Mouse (Mus musculus): ENCODE data around the gene Zfp609. TPM values are rescaled to one million over a fixed set of nuclear protein-coding genes. Genes with fewer than 3 reads are reported as not detected.

Gene Zfp609
- polyA plus RNA-seq, 1 experiment = 47.0 TPM

DNA sequence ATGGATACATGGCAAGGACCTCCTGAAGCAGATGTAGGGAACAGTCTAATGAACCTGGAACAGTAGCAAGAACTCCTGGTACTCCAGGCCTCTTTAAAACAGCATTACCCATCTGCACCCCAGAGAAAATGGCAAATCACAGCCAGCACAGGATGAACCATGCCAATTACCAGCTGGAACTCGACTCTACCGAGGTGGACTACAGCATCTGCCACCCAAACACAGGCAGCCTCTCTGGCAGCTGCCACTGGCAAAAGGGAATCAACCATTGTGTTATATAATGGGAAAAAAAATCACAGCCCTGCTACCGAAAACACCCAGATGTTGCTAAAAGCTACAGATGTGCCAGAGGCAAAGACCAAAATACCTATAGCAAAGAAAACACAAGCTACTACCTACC, 34.3 kb downstream of the Zfp609 start:
- Histone ChIP-seq H3K27me3 (ENCODE audit: control insufficient read depth, insufficient read depth, low read length, poor library complexity, severe bottlenecking) (no peaks in the 10 kb centered on the region), H3K9me3 (replicated peaks; ENCODE audit: control insufficient read depth, insufficient read depth, low read length, poor library complexity, severe bottlenecking) (no peaks in the 10 kb centered on the region), H3K9ac (ENCODE audit: low read depth, poor library complexity, severe bottlenecking) (no peak overlapping the region), H3K4me3 (ENCODE audit: low read depth, low read length) (no peak overlapping the region), H3K36me3 (ENCODE audit: control insufficient read depth, insufficient read depth, low read length, poor library complexity, severe bottlenecking) (peaks cover 15% of the 10 kb centered on the region), H3K4me1 (ENCODE audit: control insufficient read depth, insufficient read depth, low read length) (no peaks in the 10 kb centered on the region), H3K27ac (ENCODE audit: insufficient read depth, low read length) (no peak overlapping the region)
- TF ChIP-seq POLR2A (IDR thresholded peaks at IDR 0.05; ENCODE audit: insufficient read depth, low read length) = no peak
- no peak for TF ChIP-seq EP300 (IDR thresholded peaks at IDR 0.05; ENCODE audit: insufficient read depth, low read depth, low read length)
- no peak for TF ChIP-seq CTCF (IDR thresholded peaks at IDR 0.05; ENCODE audit: low read depth, low read length)

DNA sequence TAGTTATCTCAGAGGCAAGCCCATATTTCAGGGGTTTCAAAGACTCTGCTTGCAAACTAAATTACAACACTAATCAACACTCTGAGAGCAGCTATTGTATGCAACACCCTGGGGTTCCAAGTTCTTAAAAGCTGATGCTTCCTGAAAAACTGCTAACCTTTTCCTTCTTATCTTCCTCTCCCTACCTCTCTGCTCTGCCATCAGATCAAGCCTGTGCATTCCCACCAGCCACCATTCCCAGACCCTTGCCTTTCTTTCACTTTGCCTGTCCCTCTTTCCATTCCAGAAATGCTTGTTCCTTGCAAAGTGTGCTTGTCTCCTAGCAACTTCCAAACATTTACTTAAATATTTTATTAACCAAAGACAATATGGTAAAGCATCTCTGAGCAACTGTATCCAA, 35.5 kb downstream of the Zfp609 start:
- Histone ChIP-seq H3K36me3 (ENCODE audit: control insufficient read depth, insufficient read depth, low read length, poor library complexity, severe bottlenecking) (peaks cover 15% of the 10 kb centered on the region), H3K4me1 (ENCODE audit: control insufficient read depth, insufficient read depth, low read length) (no peaks in the 10 kb centered on the region), H3K9me3 (replicated peaks; ENCODE audit: control insufficient read depth, insufficient read depth, low read length, poor library complexity, severe bottlenecking) (no peaks in the 10 kb centered on the region), H3K27me3 (ENCODE audit: control insufficient read depth, insufficient read depth, low read length, poor library complexity, severe bottlenecking) (no peaks in the 10 kb centered on the region), H3K27ac (ENCODE audit: insufficient read depth, low read length) (no peak overlapping the region), H3K4me3 (ENCODE audit: low read depth, low read length) (no peak overlapping the region), H3K9ac (ENCODE audit: low read depth, poor library complexity, severe bottlenecking) (no peak overlapping the region)
- TF ChIP-seq CTCF (IDR thresholded peaks at IDR 0.05; ENCODE audit: low read depth, low read length) (no peak), EP300 (IDR thresholded peaks at IDR 0.05; ENCODE audit: insufficient read depth, low read depth, low read length) (no peak), POLR2A (IDR thresholded peaks at IDR 0.05; ENCODE audit: insufficient read depth, low read length) (no peak)

DNA sequence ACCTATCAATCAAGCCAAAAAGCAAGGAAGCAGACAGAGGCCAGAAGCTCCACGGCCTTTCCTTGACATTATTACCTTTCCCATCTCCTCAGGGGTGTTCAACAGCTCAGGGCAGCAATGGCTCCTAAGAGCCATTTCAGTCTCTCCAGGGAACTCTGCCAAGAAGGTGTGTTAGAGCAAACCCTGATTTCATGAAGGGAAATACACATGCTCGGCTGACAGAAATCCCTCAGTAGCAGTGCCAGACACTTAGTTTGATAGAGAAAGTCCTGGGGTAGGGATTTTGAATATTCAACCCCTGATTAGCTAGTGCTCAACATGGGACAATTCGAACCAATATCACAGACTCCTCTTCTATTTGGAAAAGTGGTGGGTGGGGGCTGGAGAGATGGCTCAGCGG, 36.3 kb downstream of the Zfp609 start:
- H3K9me3 ChIP-seq (replicated peaks; ENCODE audit: control insufficient read depth, insufficient read depth, low read length, poor library complexity, severe bottlenecking) = no peaks in the 10 kb centered on the region
- H3K27me3 ChIP-seq (ENCODE audit: control insufficient read depth, insufficient read depth, low read length, poor library complexity, severe bottlenecking) = no peaks in the 10 kb centered on the region
- TF ChIP-seq POLR2A (IDR thresholded peaks at IDR 0.05; ENCODE audit: insufficient read depth, low read length) (no peak), EP300 (IDR thresholded peaks at IDR 0.05; ENCODE audit: insufficient read depth, low read depth, low read length) (no peak), CTCF (IDR thresholded peaks at IDR 0.05; ENCODE audit: low read depth, low read length) (no peak)
- no peaks in the 10 kb centered on the region for H3K4me1 ChIP-seq (ENCODE audit: control insufficient read depth, insufficient read depth, low read length)
- peaks cover 15% of the 10 kb centered on the region for H3K36me3 ChIP-seq (ENCODE audit: control insufficient read depth, insufficient read depth, low read length, poor library complexity, severe bottlenecking)
- no peak overlapping the region for H3K27ac ChIP-seq (ENCODE audit: insufficient read depth, low read length)
- no peak overlapping the region for H3K9ac ChIP-seq (ENCODE audit: low read depth, poor library complexity, severe bottlenecking)
- no peak overlapping the region for H3K4me3 ChIP-seq (ENCODE audit: low read depth, low read length)

DNA sequence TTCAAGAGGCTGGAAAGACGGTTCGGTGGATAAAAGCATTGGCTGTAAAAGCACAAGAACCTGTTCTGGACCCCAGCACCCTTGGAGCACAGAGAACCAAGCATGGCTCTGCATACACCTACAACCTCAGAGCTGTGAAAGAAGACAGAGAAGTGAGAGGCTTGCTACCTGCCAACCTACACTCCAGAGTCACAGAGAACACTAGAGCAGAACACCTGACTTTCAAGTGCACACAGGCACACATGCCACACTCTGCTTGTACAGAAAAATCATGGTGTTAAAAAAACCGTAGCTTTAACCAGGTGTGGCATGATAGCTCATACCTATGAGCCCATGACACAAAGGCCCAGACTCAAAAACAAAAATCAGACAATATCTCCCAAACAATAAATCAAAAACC, 37.6 kb downstream of the Zfp609 start:
- TF ChIP-seq EP300 (IDR thresholded peaks at IDR 0.05; ENCODE audit: insufficient read depth, low read depth, low read length) (no peak), CTCF (IDR thresholded peaks at IDR 0.05; ENCODE audit: low read depth, low read length) (no peak), POLR2A (IDR thresholded peaks at IDR 0.05; ENCODE audit: insufficient read depth, low read length) (no peak)
- peaks cover 8% of the 10 kb centered on the region for H3K36me3 ChIP-seq (ENCODE audit: control insufficient read depth, insufficient read depth, low read length, poor library complexity, severe bottlenecking)
- no peaks in the 10 kb centered on the region for H3K9me3 ChIP-seq (replicated peaks; ENCODE audit: control insufficient read depth, insufficient read depth, low read length, poor library complexity, severe bottlenecking)
- H3K4me3 ChIP-seq (ENCODE audit: low read depth, low read length) = no peak overlapping the region
- H3K4me1 ChIP-seq (ENCODE audit: control insufficient read depth, insufficient read depth, low read length) = no peaks in the 10 kb centered on the region
- H3K27me3 ChIP-seq (ENCODE audit: control insufficient read depth, insufficient read depth, low read length, poor library complexity, severe bottlenecking) = no peaks in the 10 kb centered on the region
- no peak overlapping the region for H3K9ac ChIP-seq (ENCODE audit: low read depth, poor library complexity, severe bottlenecking)
- H3K27ac ChIP-seq (ENCODE audit: insufficient read depth, low read length) = no peak overlapping the region

DNA sequence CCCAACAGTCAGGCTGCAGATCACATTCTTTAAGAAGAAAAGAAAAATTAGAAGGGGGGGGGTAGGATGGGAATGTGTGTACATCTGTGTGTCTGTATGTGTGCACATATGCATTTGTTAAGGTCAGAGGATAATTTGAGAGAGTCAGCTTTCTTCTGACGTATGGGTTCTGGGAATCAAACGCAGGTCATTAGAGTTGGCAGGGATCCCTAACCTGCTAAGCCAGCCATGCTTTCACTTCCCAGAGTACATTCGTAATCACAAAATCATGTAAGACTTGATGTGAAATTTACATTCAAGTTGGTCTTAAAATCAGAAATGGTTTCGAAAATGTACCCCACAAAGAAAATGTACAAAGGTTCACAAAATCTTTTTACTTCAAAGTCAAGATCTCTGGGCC, 38.8 kb downstream of the Zfp609 start:
- TF ChIP-seq CTCF (IDR thresholded peaks at IDR 0.05; ENCODE audit: low read depth, low read length) (no peak), EP300 (IDR thresholded peaks at IDR 0.05; ENCODE audit: insufficient read depth, low read depth, low read length) (no peak), POLR2A (IDR thresholded peaks at IDR 0.05; ENCODE audit: insufficient read depth, low read length) (no peak)
- Histone ChIP-seq H3K9ac (ENCODE audit: low read depth, poor library complexity, severe bottlenecking) (no peak overlapping the region), H3K4me3 (ENCODE audit: low read depth, low read length) (no peak overlapping the region), H3K4me1 (ENCODE audit: control insufficient read depth, insufficient read depth, low read length) (no peaks in the 10 kb centered on the region), H3K36me3 (ENCODE audit: control insufficient read depth, insufficient read depth, low read length, poor library complexity, severe bottlenecking) (peaks cover 3% of the 10 kb centered on the region; the same call in 1 of the 2 replicates), H3K9me3 (replicated peaks; ENCODE audit: control insufficient read depth, insufficient read depth, low read length, poor library complexity, severe bottlenecking) (no peaks in the 10 kb centered on the region), H3K27me3 (ENCODE audit: control insufficient read depth, insufficient read depth, low read length, poor library complexity, severe bottlenecking) (no peaks in the 10 kb centered on the region), H3K27ac (ENCODE audit: insufficient read depth, low read length) (no peak overlapping the region)

DNA sequence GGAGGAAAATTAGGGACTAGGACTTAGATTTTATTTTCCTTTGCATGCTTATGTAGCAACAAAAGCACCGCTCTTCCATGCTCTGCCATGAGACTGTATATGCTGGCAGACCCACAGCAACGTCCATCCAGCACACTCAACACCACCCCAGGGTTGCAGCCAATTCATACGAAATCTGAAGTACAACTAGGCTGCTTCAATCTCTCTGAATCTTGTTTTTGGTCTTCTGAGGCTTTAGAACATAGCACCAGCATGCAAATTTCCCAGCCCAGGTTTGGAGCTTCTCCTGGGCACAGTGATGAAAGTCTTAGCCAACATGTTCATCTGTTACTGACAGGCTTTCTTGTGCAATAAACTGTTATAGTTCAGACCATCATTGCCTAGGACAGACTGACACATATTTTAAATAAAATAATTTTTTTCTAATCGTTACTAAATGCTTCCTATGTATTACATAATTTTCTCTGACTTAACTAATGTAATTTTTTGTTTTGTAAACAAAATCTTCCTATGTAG, 39.5 kb downstream of the Zfp609 start:
- Histone ChIP-seq H3K36me3 (ENCODE audit: control insufficient read depth, insufficient read depth, low read length, poor library complexity, severe bottlenecking) (peaks cover 3% of the 10 kb centered on the region; the same call in 1 of the 2 replicates), H3K4me1 (ENCODE audit: control insufficient read depth, insufficient read depth, low read length) (no peaks in the 10 kb centered on the region), H3K4me3 (ENCODE audit: low read depth, low read length) (no peak overlapping the region), H3K27me3 (ENCODE audit: control insufficient read depth, insufficient read depth, low read length, poor library complexity, severe bottlenecking) (no peaks in the 10 kb centered on the region), H3K27ac (ENCODE audit: insufficient read depth, low read length) (no peak overlapping the region), H3K9ac (ENCODE audit: low read depth, poor library complexity, severe bottlenecking) (no peak overlapping the region), H3K9me3 (replicated peaks; ENCODE audit: control insufficient read depth, insufficient read depth, low read length, poor library complexity, severe bottlenecking) (no peaks in the 10 kb centered on the region)
- no peak for TF ChIP-seq CTCF (IDR thresholded peaks at IDR 0.05; ENCODE audit: low read depth, low read length)
- TF ChIP-seq POLR2A (IDR thresholded peaks at IDR 0.05; ENCODE audit: insufficient read depth, low read length) = no peak
- no peak for TF ChIP-seq EP300 (IDR thresholded peaks at IDR 0.05; ENCODE audit: insufficient read depth, low read depth, low read length)

All from ES-Bruce4 (cell line).